Mouse (Mus musculus) limb, embryonic 14.5 days (tissue): ENCODE results near the gene Ppm1n. TPM values are rescaled to one million over a fixed set of nuclear protein-coding genes. Genes with fewer than 3 reads are reported as not detected.

Experiments used
- ATAC-seq: fragments of 200-750 bp; cut with Nextera tagmentation; 2 replicates; pipeline ENCODE4 v1.8.0; 2017; ENCODE audit warnings: low read depth, moderate number of reproducible peaks, moderate TSS enrichment; ENCODE audit not compliant: low FRiP score
- DNase-seq: peaks from one replicate; pipeline ENCODE4 v3.0.0-alpha.2; 2015; ENCODE audit warnings: low spot score
- H3K27ac ChIP-seq: fragments of 300-500 bp; sonication (generic); replicated peaks from 2 replicates; pipeline ENCODE4 v1.5.1; 2014; ENCODE audit warnings: low read depth, mild to moderate bottlenecking, low read length, moderate library complexity, mixed read lengths
- H3K27me3 ChIP-seq: fragments of 300-500 bp; sonication (generic); 2 replicates; pipeline ENCODE4 v1.6.1; 2014; ENCODE audit warnings: low read length, mixed read lengths; ENCODE audit not compliant: control insufficient read depth, insufficient read depth
- H3K36me3 ChIP-seq: fragments of 300-500 bp; sonication (generic); 2 replicates; pipeline ENCODE4 v1.6.1; 2014; ENCODE audit warnings: mild to moderate bottlenecking, low read length, moderate library complexity, mixed read lengths; ENCODE audit not compliant: control insufficient read depth, insufficient read depth
- H3K4me1 ChIP-seq: fragments of 300-500 bp; sonication (generic); 2 replicates; pipeline ENCODE4 v1.6.1; 2014; ENCODE audit warnings: antibody characterized with exemption, low read length, mixed read lengths; ENCODE audit not compliant: control insufficient read depth, insufficient read depth
- H3K4me2 ChIP-seq: fragments of 300-500 bp; sonication (generic); replicated peaks from 2 replicates; pipeline ENCODE4 v1.6.1; 2014; ENCODE audit warnings: low read depth, mild to moderate bottlenecking, low read length, moderate library complexity; ENCODE audit not compliant: severe bottlenecking
- H3K4me3 ChIP-seq: fragments of 300-500 bp; sonication (generic); replicated peaks from 2 replicates; pipeline ENCODE4 v1.5.1; 2014; ENCODE audit warnings: low read length
- H3K9ac ChIP-seq: fragments of 300-500 bp; sonication (generic); 2 replicates; pipeline ENCODE4 v1.6.1; 2014; ENCODE audit warnings: mild to moderate bottlenecking, low read depth, low read length, moderate library complexity; ENCODE audit not compliant: severe bottlenecking
- H3K9me3 ChIP-seq: fragments of 300-500 bp; sonication (generic); 2 replicates; pipeline ENCODE4 v1.6.1; 2016; ENCODE audit warnings: low read length; ENCODE audit not compliant: control insufficient read depth
- POLR2A ChIP-seq: fragments of 200-500 bp; IDR thresholded peaks from 2 replicates; pipeline ENCODE4 v1.8.0; 2012; ENCODE audit warnings: inconsistent platforms, mild to moderate bottlenecking, moderate library complexity, borderline replicate concordance; ENCODE audit not compliant: insufficient read depth, insufficient read length; ENCODE audit errors: extremely low read depth
- WGBS: fragments of 180-500 bp; shearing (Covaris S2); extraction: QIAGEN DNeasy Blood & Tissue Kit; methylation state at CpG from one replicate; pipeline ENCODE4 v1.1.7; 2014; 5-methylcytosine and 5-hydroxymethylcytosine counted together
- polyA plus RNA-seq, 2 experiments: library from polyadenylated mRNA; depleted of rRNA in 1 of 2; stranded (reverse) in 1 of 2; unstranded in 1 of 2; fragments of >200 nt; fragmentation: Nextera tagmentation in 1 of 2; extraction: Ambion mirVana in 1 of 2; gene quantifications; 2 replicates each; pipeline versions ENCODE4 v1.2.1 to v1.2.3; 2012 to 2014

Gene Ppm1n
- not detected in 2 replicates for polyA plus RNA-seq (2012; rRNA removed)
- polyA plus RNA-seq (2014; fragmentation: Nextera tagmentation; extraction: Ambion mirVana): not detected in 2 replicates

GRCm38 (mm10) chr7:19279581-19280114 is at the start of gene Ppm1n:
Gene Ppm1n (minus strand): TSS chr7:19280064.
- no peaks in the 10 kb centered on the region for H3K9me3 ChIP-seq
- ATAC-seq (no peak), DNase-seq (no peak)
- H3K4me2 ChIP-seq: peak within 1 kb of the TSS; percentile 25; the same call in 1 of the 2 replicates
- peaks cover 5% of the 10 kb centered on the region; the same call in 1 of the 2 replicates for H3K4me1 ChIP-seq
- no peak within 1 kb of the TSS for H3K27ac ChIP-seq
- H3K27me3 ChIP-seq: peaks cover 37% of the 10 kb centered on the region
- no peak for TF ChIP-seq POLR2A
- no peak within 1 kb of the TSS for H3K9ac ChIP-seq
- no peaks in the 10 kb centered on the region for H3K36me3 ChIP-seq
- H3K4me3 ChIP-seq: peak within 1 kb of the TSS; percentile 19
- 2% methylated on average over 35 of the region's 46 CpGs for WGBS

GRCm38 (mm10) chr7:19328425-19328824 is 48.6 kb upstream of the Ppm1n start:
- DNase-seq: no peak
- no peak for TF ChIP-seq POLR2A
- Histone ChIP-seq H3K9ac (no peak overlapping the region), H3K36me3 (no peaks in the 10 kb centered on the region), H3K4me3 (no peak overlapping the region), H3K27ac (no peak overlapping the region), H3K9me3 (no peaks in the 10 kb centered on the region), H3K4me2 (no peak overlapping the region), H3K27me3 (no peaks in the 10 kb centered on the region), H3K4me1 (peaks cover 11% of the 10 kb centered on the region)
- no peak for ATAC-seq

- 0 out of 2 replicates have a peak overlapping the region, but pooled peaks have one; percentile 8 for H3K9ac ChIP-seq
- no peaks in the 10 kb centered on the region for H3K27me3 ChIP-seq
- DNase-seq (no peak), ATAC-seq (no peak)
- TF ChIP-seq POLR2A: no peak
- H3K4me3 ChIP-seq: no peak overlapping the region
- H3K27ac ChIP-seq: no peak overlapping the region
- peak overlapping the region; percentile 59; the same call in 1 of the 2 replicates for H3K4me2 ChIP-seq
- peaks cover 11% of the 10 kb centered on the region for H3K4me1 ChIP-seq
- 75% methylated on average over 5 of the region's 5 CpGs for WGBS
- H3K9me3 ChIP-seq: no peaks in the 10 kb centered on the region
- no peaks in the 10 kb centered on the region for H3K36me3 ChIP-seq
Measured at GRCm38 (mm10) chr7:19327782-19328181, 47.9 kb upstream of the Ppm1n start.

DNA sequence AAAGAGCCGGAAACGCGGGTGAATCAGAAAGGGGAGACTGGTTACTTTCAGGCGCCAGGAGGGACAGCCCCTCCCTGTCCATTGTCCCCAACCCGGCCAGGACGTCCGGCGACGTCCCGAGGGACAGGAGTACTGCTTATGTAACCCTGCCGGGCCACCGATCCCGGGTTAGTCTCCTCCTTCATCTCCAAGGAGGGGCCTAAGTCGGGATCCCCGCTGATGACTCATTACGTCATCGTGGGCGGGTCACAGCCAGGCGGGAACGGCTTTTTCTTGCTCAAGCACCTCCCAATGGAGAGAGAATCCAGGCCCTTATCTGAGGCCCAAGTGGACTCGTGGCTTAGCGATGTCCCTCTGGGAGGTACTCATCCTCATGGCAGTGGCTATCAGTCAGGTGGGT is 47.3 kb upstream of the Ppm1n start:
- H3K27ac ChIP-seq: peak overlapping the region; percentile 44
- no peaks in the 10 kb centered on the region for H3K27me3 ChIP-seq
- peak overlapping the region; percentile 8; the same call in 1 of the 2 replicates for H3K9ac ChIP-seq
- H3K9me3 ChIP-seq: no peaks in the 10 kb centered on the region
- no peak for TF ChIP-seq POLR2A
- DNase-seq: peak; percentile 83
- H3K36me3 ChIP-seq: no peaks in the 10 kb centered on the region
- peaks cover 11% of the 10 kb centered on the region for H3K4me1 ChIP-seq
- WGBS: 1% methylated on average over 20 of the region's 22 CpGs
- H3K4me3 ChIP-seq: peak overlapping the region; percentile 35
- peak; percentile 70; the same call in 1 of the 2 replicates for ATAC-seq
- H3K4me2 ChIP-seq: peak overlapping the region; percentile 59

- DNase-seq (peak; percentile 75), ATAC-seq (peak; percentile 73)
- under 1% methylated on average over 20 of the region's 20 CpGs for WGBS
- Histone ChIP-seq H3K36me3 (no peaks in the 10 kb centered on the region), H3K4me2 (peak overlapping the region; percentile 59), H3K4me1 (peaks cover 11% of the 10 kb centered on the region), H3K27ac (peak overlapping the region; percentile 44), H3K9ac (peak overlapping the region; percentile 8), H3K4me3 (peak overlapping the region; percentile 35), H3K27me3 (no peaks in the 10 kb centered on the region), H3K9me3 (no peaks in the 10 kb centered on the region)
- no peak for TF ChIP-seq POLR2A
Measured at GRCm38 (mm10) chr7:19326359-19326758, 46.5 kb upstream of the Ppm1n start.
